Mouse (Mus musculus): ENCODE measurements around the gene Slc25a40. TPM values are rescaled to one million over a fixed set of nuclear protein-coding genes. Genes with fewer than 3 reads are reported as not detected.

Slc25a40 gene
- polyA plus RNA-seq, 1 experiment from 2014 or later, result 8.1 TPM

GRCm38 (mm10) chr5:8488701-8489297 lies 66.1 kb downstream of the Slc25a40 start:
- Histone ChIP-seq H3K27ac (no peak overlapping the region), H3K4me1 (replicated peaks; ENCODE audit: control insufficient read depth, insufficient read depth, low read length) (no peaks in the 10 kb centered on the region), H3K27me3 (ENCODE audit: control insufficient read depth, insufficient read depth, low read length) (no peaks in the 10 kb centered on the region), H3K9ac (no peak overlapping the region), H3K9me3 (ENCODE audit: control insufficient read depth, low read length) (no peaks in the 10 kb centered on the region), H3K36me3 (replicated peaks; ENCODE audit: control insufficient read depth, insufficient read depth) (peaks cover 10% of the 10 kb centered on the region; the same call in 1 of the 2 replicates), H3K4me2 (replicated peaks) (no peak overlapping the region), H3K4me3 (replicated peaks; ENCODE audit: low read length) (no peak overlapping the region)
- ATAC-seq (ENCODE audit: low FRiP score), result peak; percentile 41; the same call in 1 of the 2 replicates
- DNase-seq (ENCODE audit: low spot score), result no peak
- 18% methylated on average over 2 of the region's 2 CpGs for WGBS

- WGBS, result 38% methylated on average over 6 of the region's 6 CpGs
- H3K9ac ChIP-seq, result no peak overlapping the region
- H3K36me3 ChIP-seq (replicated peaks; ENCODE audit: control insufficient read depth, insufficient read depth), result peaks cover 18% of the 10 kb centered on the region
- no peaks in the 10 kb centered on the region for H3K9me3 ChIP-seq (ENCODE audit: control insufficient read depth, low read length)
- ATAC-seq (ENCODE audit: low FRiP score) (peak; percentile 78), DNase-seq (ENCODE audit: low spot score) (peak; percentile 68)
- H3K4me2 ChIP-seq (replicated peaks), result no peak overlapping the region
- H3K4me3 ChIP-seq (replicated peaks; ENCODE audit: low read length), result no peak overlapping the region
- H3K4me1 ChIP-seq (replicated peaks; ENCODE audit: control insufficient read depth, insufficient read depth, low read length), result no peaks in the 10 kb centered on the region
- H3K27ac ChIP-seq, result no peak overlapping the region
- H3K27me3 ChIP-seq (ENCODE audit: control insufficient read depth, insufficient read depth, low read length), result no peaks in the 10 kb centered on the region
These were observed 66.9 kb downstream of the Slc25a40 start for GRCm38 (mm10) chr5:8489471-8490110.

- no peak overlapping the region for H3K4me3 ChIP-seq (replicated peaks; ENCODE audit: low read length)
- no peak overlapping the region for H3K4me2 ChIP-seq (replicated peaks)
- peaks cover 20% of the 10 kb centered on the region for H3K36me3 ChIP-seq (replicated peaks; ENCODE audit: control insufficient read depth, insufficient read depth)
- no peaks in the 10 kb centered on the region for H3K27me3 ChIP-seq (ENCODE audit: control insufficient read depth, insufficient read depth, low read length)
- H3K9ac ChIP-seq, result no peak overlapping the region
- no peaks in the 10 kb centered on the region for H3K9me3 ChIP-seq (ENCODE audit: control insufficient read depth, low read length)
- WGBS, result 84% methylated on average over 4 of the region's 4 CpGs
- ATAC-seq (ENCODE audit: low FRiP score) (no peak), DNase-seq (ENCODE audit: low spot score) (no peak)
- no peak overlapping the region for H3K27ac ChIP-seq
- no peaks in the 10 kb centered on the region for H3K4me1 ChIP-seq (replicated peaks; ENCODE audit: control insufficient read depth, insufficient read depth, low read length)
These were observed 69.1 kb downstream of the Slc25a40 start for GRCm38 (mm10) chr5:8491778-8492177.

Other genes starting within 250 kb of the Slc25a40 start
- gene Adam22, start 54.7 kb upstream of the Slc25a40 start, polyA plus RNA-seq (2014; fragmentation: Nextera tagmentation; extraction: Ambion mirVana), result 55.6 and 56.0 TPM in 2 replicates
- gene Dbf4, start 134 bp upstream of the Slc25a40 start, polyA plus RNA-seq (2014; fragmentation: Nextera tagmentation; extraction: Ambion mirVana), result 13.3 and 13.9 TPM in 2 replicates
- gene Rundc3b, start 200.1 kb downstream of the Slc25a40 start, polyA plus RNA-seq (2014; fragmentation: Nextera tagmentation; extraction: Ambion mirVana), result 57.9 and 64.9 TPM in 2 replicates
- gene Abcb1a, start 237.2 kb downstream of the Slc25a40 start, polyA plus RNA-seq (2014; fragmentation: Nextera tagmentation; extraction: Ambion mirVana), result 2.3 TPM in 2 replicates

Data from hindbrain, embryonic 14.5 days (tissue).